Mouse (Mus musculus) gastrocnemius, adult 2 months (tissue): Measurements from ENCODE around the gene Nek7. TPM values are rescaled to one million over a fixed set of nuclear protein-coding genes. Genes with fewer than 3 reads are reported as not detected.

Source experiments
- DNase-seq: peaks from one replicate; pipeline ENCODE4 v3.0.0; 2022
- H3K27ac ChIP-seq: fragments of 200-600 bp; 2 replicates; pipeline ENCODE4 v1.8.1; 2022; ENCODE audit warnings: mild to moderate bottlenecking
- H3K4me3 ChIP-seq: fragments of 200-600 bp; 2 replicates; pipeline ENCODE4 v1.8.1; 2022; ENCODE audit warnings: mild to moderate bottlenecking, moderate library complexity
- CTCF ChIP-seq: fragments of 200-600 bp; IDR thresholded peaks from 2 replicates; pipeline ENCODE4 v1.8.1; 2022; ENCODE audit warnings: antibody characterized with exemption, mild to moderate bottlenecking, moderate library complexity
- intact Hi-C: fragments of 180-260 bp; cut with DNase I; formaldehyde crosslinking; loops from one replicate; pipeline ENCODE4 v1.15.1; 2025
- total RNA-seq, 2 experiments: library from RNA; stranded (reverse); gene quantifications; 2 replicates each; pipeline ENCODE4 v1.2.3; 2021

Gene Nek7
- total RNA-seq, 2 experiments from 2014 or later = 97.8 to 113 TPM

GRCm38 (mm10) chr1:138579822-138580492 lies 40.0 kb downstream of the Nek7 start:
- peak; percentile 39 for DNase-seq
- H3K27ac ChIP-seq = peak overlapping the region; percentile 85
- no peak for TF ChIP-seq CTCF
- intact Hi-C loops = no loop called here
- peak overlapping the region; percentile 59 for H3K4me3 ChIP-seq

- Histone ChIP-seq H3K4me3 (peak overlapping the region; percentile 40), H3K27ac (peak overlapping the region; percentile 85)
- peak; percentile 30 for DNase-seq
- TF ChIP-seq CTCF = no peak
- intact Hi-C loops = no loop called here
These were observed 40.7 kb downstream of the Nek7 start for GRCm38 (mm10) chr1:138579207-138579606.

GRCm38 (mm10) chr1:138576803-138577202 lies 43.1 kb downstream of the Nek7 start:
- peak overlapping the region; percentile 85 for H3K27ac ChIP-seq
- peak overlapping the region; percentile 26 for H3K4me3 ChIP-seq
- intact Hi-C loops = loop anchor here (2.0 kb wide), 1 partner anchor 42 kb away; no protein-coding TSS in a partner anchor
- no peak for TF ChIP-seq CTCF
- DNase-seq = peak; percentile 87

- DNase-seq = no peak
- Histone ChIP-seq H3K4me3 (peak overlapping the region; percentile 26), H3K27ac (peak overlapping the region; percentile 85)
- intact Hi-C loops = loop anchor here (2.0 kb wide), 1 partner anchor 43 kb away; no protein-coding TSS in a partner anchor
- no peak for TF ChIP-seq CTCF
These were observed 43.8 kb downstream of the Nek7 start for GRCm38 (mm10) chr1:138576066-138576697.

GRCm38 (mm10) chr1:138575629-138576028 lies 44.3 kb downstream of the Nek7 start:
- peak overlapping the region; percentile 29; the same call in 1 of the 2 replicates for H3K27ac ChIP-seq
- intact Hi-C loops = loop anchor here (2.0 kb wide), 1 partner anchor 43 kb away; no protein-coding TSS in a partner anchor
- DNase-seq = no peak
- no peak for TF ChIP-seq CTCF
- H3K4me3 ChIP-seq = no peak overlapping the region

- intact Hi-C loops = no loop called here
These were observed 48.2 kb downstream of the Nek7 start for GRCm38 (mm10) chr1:138571565-138572361.

GRCm38 (mm10) chr1:138571038-138571441 lies 48.9 kb downstream of the Nek7 start:
- H3K4me3 ChIP-seq = no peak overlapping the region
- DNase-seq = no peak
- intact Hi-C loops = no loop called here
- 0 out of 2 replicates have a peak overlapping the region, but pooled peaks have one; percentile 24 for H3K27ac ChIP-seq
- TF ChIP-seq CTCF = no peak

More at GRCm38 (mm10) chr1:138571565-138572361, 48.2 kb downstream of the Nek7 start:
- peak overlapping the region; percentile 38; the same call in 1 of the 2 replicates for H3K27ac ChIP-seq
- no peak overlapping the region for H3K4me3 ChIP-seq
- TF ChIP-seq CTCF = no peak
- no peak for DNase-seq

GRCm38 (mm10) chr1:138568434-138569232 lies 51.3 kb downstream of the Nek7 start:
- intact Hi-C loops = no loop called here
- Histone ChIP-seq H3K4me3 (no peak overlapping the region), H3K27ac (peak overlapping the region; percentile 71)
- DNase-seq = peak; percentile 51
- no peak for TF ChIP-seq CTCF

- H3K27ac ChIP-seq = peak overlapping the region; percentile 71
- no peak overlapping the region for H3K4me3 ChIP-seq
- DNase-seq = peak; percentile 53
- intact Hi-C loops = no loop called here
- no peak for TF ChIP-seq CTCF
These were observed 52.0 kb downstream of the Nek7 start for GRCm38 (mm10) chr1:138567946-138568345.

GRCm38 (mm10) chr1:138564677-138565076 lies 55.3 kb downstream of the Nek7 start:
- intact Hi-C loops = no loop called here
- Histone ChIP-seq H3K4me3 (no peak overlapping the region), H3K27ac (no peak overlapping the region)
- no peak for DNase-seq
- no peak for TF ChIP-seq CTCF

GRCm38 (mm10) chr1:138560733-138561132 lies 59.2 kb downstream of the Nek7 start:
- no peak for TF ChIP-seq CTCF
- intact Hi-C loops = no loop called here

More at GRCm38 (mm10) chr1:138560733-138561132, 59.2 kb downstream of the Nek7 start:
- no peak for DNase-seq
- Histone ChIP-seq H3K27ac (no peak overlapping the region), H3K4me3 (no peak overlapping the region)
